Mouse (Mus musculus) G1E (cell line): ENCODE results near the gene Cand2. TPM values are rescaled to one million over a fixed set of nuclear protein-coding genes. Genes with fewer than 3 reads are reported as not detected.
A peak's percentile ranks its signal among the peaks of the same experiment; 100 is the strongest.

Experiments
- ATAC-seq: 2 replicates; pipeline ENCODE4 v1.8.0; 2016; ENCODE audit warnings: mild to moderate bottlenecking; ENCODE audit not compliant: insufficient number of reproducible peaks, poor library complexity, low FRiP score, severe bottlenecking; ENCODE audit errors: extremely low read depth
- DNase-seq: peaks from one replicate; pipeline ENCODE4 v3.0.0; 2012; ENCODE audit warnings: low spot score
- H3K27me3 ChIP-seq: 2 replicates; pipeline ENCODE4 v1.6.1; 2012; ENCODE audit warnings: mild to moderate bottlenecking, low read length, inconsistent platforms; ENCODE audit not compliant: insufficient read depth
- H3K36me3 ChIP-seq: replicated peaks from 2 replicates; pipeline ENCODE3; 2012; ENCODE audit warnings: mild to moderate bottlenecking, inconsistent platforms
- H3K4me1 ChIP-seq: 2 replicates; pipeline ENCODE4 v1.6.1; 2012; ENCODE audit warnings: low read depth, low read length, inconsistent platforms, mixed read lengths; ENCODE audit not compliant: insufficient read depth
- H3K4me3 ChIP-seq: 2 replicates; pipeline ENCODE4 v1.5.1; 2012; ENCODE audit warnings: low read depth, mild to moderate bottlenecking, inconsistent platforms, low read length, moderate library complexity, mixed read lengths
- H3K9me3 ChIP-seq: replicated peaks from 2 replicates; pipeline ENCODE4 v1.6.1; 2012; ENCODE audit warnings: inconsistent platforms
- CTCF ChIP-seq: IDR thresholded peaks from 2 replicates; pipeline ENCODE4 v1.5.1; 2012; ENCODE audit warnings: low read depth, low read length, inconsistent platforms, mixed read lengths
- GATA1 ChIP-seq: IDR thresholded peaks from 2 replicates; pipeline ENCODE4 v1.6.1; 2012; ENCODE audit warnings: borderline replicate concordance, low read length, inconsistent platforms, mixed read lengths
- GATA2 ChIP-seq: IDR thresholded peaks from 2 replicates; pipeline ENCODE4 v1.6.1; 2012; ENCODE audit warnings: low read depth, low read length, inconsistent platforms, borderline replicate concordance
- POLR2AphosphoS5 ChIP-seq: IDR thresholded peaks from 2 replicates; pipeline ENCODE4 v1.6.1; 2012; ENCODE audit warnings: low read depth, low read length, inconsistent platforms; ENCODE audit not compliant: insufficient replicate concordance
- TAL1 ChIP-seq: conservative IDR thresholded peaks from 2 replicates; pipeline ENCODE4 v1.6.1; 2012; ENCODE audit warnings: low read depth, low read length, inconsistent platforms, mixed read lengths
- polyA plus RNA-seq: library from polyadenylated mRNA; stranded (reverse); fragments of >175 nt; gene quantifications from 2 replicates; pipeline ENCODE4 v1.2.3, GENCODE M21; 2012
- total RNA-seq, 2 experiments: library from RNA; stranded (forward) in 1 of 2; stranded (reverse) in 1 of 2; fragments of 200-1000 nt in 1 of 2; fragments of >200 nt in 1 of 2; fragmentation: Nextera tagmentation in 1 of 2; gene quantifications; 2 replicates each; pipeline ENCODE4 v1.2.3; 2014 to 2017

Cand2 gene
- total and polyA plus RNA-seq, 3 experiments = 1.8 to 7.1 (median 6.5) TPM

- no peaks in the 10 kb centered on the region for H3K27me3 ChIP-seq
- peaks cover 78% of the 10 kb centered on the region for H3K36me3 ChIP-seq
- DNase-seq (no peak), ATAC-seq (no peak)
- peaks cover 29% of the 10 kb centered on the region for H3K4me1 ChIP-seq
- no peak for TF ChIP-seq CTCF
- no peak for TF ChIP-seq TAL1
- TF ChIP-seq GATA2 = no peak
- TF ChIP-seq POLR2AphosphoS5 = no peak
- TF ChIP-seq GATA1 = no peak
- no peaks in the 10 kb centered on the region for H3K9me3 ChIP-seq
- no peak overlapping the region for H3K4me3 ChIP-seq
These were observed 30.3 kb downstream of the Cand2 start for GRCm38 (mm10) chr6:115804432-115805192.

- ATAC-seq = no peak
- no peaks in the 10 kb centered on the region for H3K9me3 ChIP-seq
- no peaks in the 10 kb centered on the region for H3K27me3 ChIP-seq
- TF ChIP-seq GATA2 = no peak
- TF ChIP-seq GATA1 = no peak
- TF ChIP-seq POLR2AphosphoS5 = no peak
- no peak for TF ChIP-seq CTCF
- no peak for TF ChIP-seq TAL1
- peaks cover 32% of the 10 kb centered on the region for H3K4me1 ChIP-seq
- DNase-seq = no peak
- peaks cover 77% of the 10 kb centered on the region for H3K36me3 ChIP-seq
- H3K4me3 ChIP-seq = peak overlapping the region; percentile 95
These were observed 33.3 kb downstream of the Cand2 start for GRCm38 (mm10) chr6:115807464-115808195.

GRCm38 (mm10) chr6:115808196-115808487 is 33.8 kb downstream of the Cand2 start:
- DNase-seq = no peak
- ATAC-seq = no peak
- Histone ChIP-seq H3K27me3 (no peaks in the 10 kb centered on the region), H3K4me3 (peak overlapping the region; percentile 95), H3K9me3 (no peaks in the 10 kb centered on the region), H3K36me3 (peaks cover 72% of the 10 kb centered on the region), H3K4me1 (peaks cover 30% of the 10 kb centered on the region)
- TF ChIP-seq GATA2 (no peak), POLR2AphosphoS5 (no peak), GATA1 (no peak), TAL1 (no peak), CTCF (no peak)

- Histone ChIP-seq H3K27me3 (no peaks in the 10 kb centered on the region), H3K9me3 (no peaks in the 10 kb centered on the region), H3K36me3 (peaks cover 71% of the 10 kb centered on the region), H3K4me1 (peaks cover 30% of the 10 kb centered on the region), H3K4me3 (peak within 1 kb of the TSS; percentile 95)
- peak; percentile 76 for DNase-seq
- TF ChIP-seq TAL1 (no peak), GATA1 (no peak), CTCF (no peak), POLR2AphosphoS5 (no peak), GATA2 (no peak)
- peak; percentile 77 for ATAC-seq
These were observed 34.3 kb downstream of the Cand2 start, which contains the start of gene Rpl32 for GRCm38 (mm10) chr6:115808488-115809231. Gene Rpl32 (minus strand): TSS chr6:115808747.

GRCm38 (mm10) chr6:115811606-115812005 is 37.3 kb downstream of the Cand2 start:
- H3K27me3 ChIP-seq = no peaks in the 10 kb centered on the region
- DNase-seq (no peak), ATAC-seq (no peak)
- peaks cover 54% of the 10 kb centered on the region for H3K36me3 ChIP-seq
- no peaks in the 10 kb centered on the region for H3K9me3 ChIP-seq
- TF ChIP-seq GATA1 (no peak), TAL1 (no peak), GATA2 (no peak)
- peaks cover 22% of the 10 kb centered on the region for H3K4me1 ChIP-seq
- H3K4me3 ChIP-seq = no peak overlapping the region

GRCm38 (mm10) chr6:115814104-115814503 is 39.8 kb downstream of the Cand2 start:
- peaks cover 16% of the 10 kb centered on the region for H3K4me1 ChIP-seq
- no peaks in the 10 kb centered on the region for H3K27me3 ChIP-seq
- ATAC-seq = peak; percentile 61
- H3K36me3 ChIP-seq = peaks cover 50% of the 10 kb centered on the region
- DNase-seq = peak; percentile 46
- H3K9me3 ChIP-seq = no peaks in the 10 kb centered on the region
- no peak overlapping the region for H3K4me3 ChIP-seq
- TF ChIP-seq GATA2 (no peak), CTCF (peak; percentile 58; the same call in 1 of the 2 replicates), TAL1 (no peak)
